Mouse (Mus musculus): ENCODE data around the gene Mllt10. TPM values are rescaled to one million over a fixed set of nuclear protein-coding genes. Genes with fewer than 3 reads are reported as not detected.

Mllt10 gene
- polyA plus RNA-seq, 1 experiment, result 32.5 TPM

DNA sequence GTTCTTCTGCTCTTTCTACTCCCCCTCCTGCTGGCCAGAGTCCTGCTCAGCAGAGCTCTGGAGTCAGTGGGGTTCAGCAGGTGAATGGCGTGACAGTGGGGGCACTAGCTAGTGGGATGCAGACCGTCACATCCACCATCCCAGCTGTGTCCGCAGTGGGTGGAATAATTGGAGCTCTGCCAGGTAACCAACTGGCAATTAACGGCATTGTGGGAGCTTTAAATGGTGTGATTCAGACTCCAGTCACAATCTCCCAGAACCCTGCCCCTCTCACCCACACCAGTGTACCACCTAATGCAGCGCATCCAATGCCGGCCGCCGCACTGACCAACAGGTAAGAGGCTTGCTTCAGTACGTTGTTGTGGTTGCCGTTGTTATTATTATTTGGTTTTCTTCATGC is 151.8 kb downstream of the Mllt10 start:
- TF ChIP-seq POLR2A (IDR thresholded peaks at IDR 0.05; ENCODE audit: borderline replicate concordance, low read depth, low read length), result no peak
- TF ChIP-seq CTCF (IDR thresholded peaks at IDR 0.05; ENCODE audit: low read depth, low read length), result no peak
- H3K27ac ChIP-seq (ENCODE audit: insufficient read depth, low read depth, low read length), result no peak overlapping the region

DNA sequence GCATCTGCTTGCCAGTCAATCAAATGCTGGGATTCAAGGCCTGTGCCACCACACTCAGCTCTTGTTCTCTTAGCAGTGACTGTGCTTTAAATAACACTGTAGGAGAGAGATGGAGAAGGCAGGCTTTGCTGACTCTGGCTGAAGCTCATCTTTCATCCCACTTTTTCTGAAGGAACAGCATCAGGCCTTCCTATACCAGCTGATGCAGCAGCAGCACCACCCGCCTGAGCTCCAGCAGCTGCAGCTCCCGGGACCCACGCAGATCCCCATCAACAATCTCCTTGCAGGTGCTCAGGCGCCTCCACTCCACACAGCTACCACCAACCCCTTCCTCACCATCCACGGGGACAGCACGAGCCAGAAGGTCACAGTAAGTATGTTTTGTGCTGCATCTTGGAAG is 153.5 kb downstream of the Mllt10 start:
- Histone ChIP-seq H3K4me3 (ENCODE audit: insufficient read depth, low read length) (no peak overlapping the region), H3K27ac (ENCODE audit: insufficient read depth, low read depth, low read length) (no peak overlapping the region), H3K4me1 (ENCODE audit: control insufficient read depth, insufficient read depth, low read length) (no peaks in the 10 kb centered on the region)
- no peak for TF ChIP-seq CTCF (IDR thresholded peaks at IDR 0.05; ENCODE audit: low read depth, low read length)
- TF ChIP-seq POLR2A (IDR thresholded peaks at IDR 0.05; ENCODE audit: borderline replicate concordance, low read depth, low read length), result no peak

More for the DNA sequence above, 151.8 kb downstream of the Mllt10 start:
- peaks cover 4% of the 10 kb centered on the region for H3K4me1 ChIP-seq (ENCODE audit: control insufficient read depth, insufficient read depth, low read length)
- no peak overlapping the region for H3K4me3 ChIP-seq (ENCODE audit: insufficient read depth, low read length)

GRCm38 (mm10) chr2:18209211-18209823 is 154.3 kb downstream of the Mllt10 start:
- TF ChIP-seq POLR2A (IDR thresholded peaks at IDR 0.05; ENCODE audit: borderline replicate concordance, low read depth, low read length) (no peak), CTCF (IDR thresholded peaks at IDR 0.05; ENCODE audit: low read depth, low read length) (no peak)
- Histone ChIP-seq H3K4me3 (ENCODE audit: insufficient read depth, low read length) (no peak overlapping the region), H3K4me1 (ENCODE audit: control insufficient read depth, insufficient read depth, low read length) (peaks cover 7% of the 10 kb centered on the region; the same call in 1 of the 2 replicates), H3K27ac (ENCODE audit: insufficient read depth, low read depth, low read length) (no peak overlapping the region)

GRCm38 (mm10) chr2:18209948-18210347 is 154.9 kb downstream of the Mllt10 start:
- TF ChIP-seq POLR2A (IDR thresholded peaks at IDR 0.05; ENCODE audit: borderline replicate concordance, low read depth, low read length), result no peak
- TF ChIP-seq CTCF (IDR thresholded peaks at IDR 0.05; ENCODE audit: low read depth, low read length), result no peak
- H3K4me3 ChIP-seq (ENCODE audit: insufficient read depth, low read length), result no peak overlapping the region
- no peak overlapping the region for H3K27ac ChIP-seq (ENCODE audit: insufficient read depth, low read depth, low read length)
- peaks cover 7% of the 10 kb centered on the region; the same call in 1 of the 2 replicates for H3K4me1 ChIP-seq (ENCODE audit: control insufficient read depth, insufficient read depth, low read length)

GRCm38 (mm10) chr2:18214031-18214430 is 159.0 kb downstream of the Mllt10 start:
- Histone ChIP-seq H3K27ac (ENCODE audit: insufficient read depth, low read depth, low read length) (no peak overlapping the region), H3K4me1 (ENCODE audit: control insufficient read depth, insufficient read depth, low read length) (peaks cover 7% of the 10 kb centered on the region; the same call in 1 of the 2 replicates), H3K4me3 (ENCODE audit: insufficient read depth, low read length) (no peak overlapping the region)
- TF ChIP-seq POLR2A (IDR thresholded peaks at IDR 0.05; ENCODE audit: borderline replicate concordance, low read depth, low read length) (no peak), CTCF (IDR thresholded peaks at IDR 0.05; ENCODE audit: low read depth, low read length) (no peak)

GRCm38 (mm10) chr2:18217867-18218266 is 162.8 kb downstream of the Mllt10 start:
- peaks cover 7% of the 10 kb centered on the region; the same call in 1 of the 2 replicates for H3K4me1 ChIP-seq (ENCODE audit: control insufficient read depth, insufficient read depth, low read length)
- no peak overlapping the region for H3K4me3 ChIP-seq (ENCODE audit: insufficient read depth, low read length)
- no peak for TF ChIP-seq CTCF (IDR thresholded peaks at IDR 0.05; ENCODE audit: low read depth, low read length)
- no peak for TF ChIP-seq POLR2A (IDR thresholded peaks at IDR 0.05; ENCODE audit: borderline replicate concordance, low read depth, low read length)
- no peak overlapping the region for H3K27ac ChIP-seq (ENCODE audit: insufficient read depth, low read depth, low read length)

GRCm38 (mm10) chr2:18218500-18218899 is 163.5 kb downstream of the Mllt10 start:
- Histone ChIP-seq H3K27ac (ENCODE audit: insufficient read depth, low read depth, low read length) (no peak overlapping the region), H3K4me3 (ENCODE audit: insufficient read depth, low read length) (no peak overlapping the region), H3K4me1 (ENCODE audit: control insufficient read depth, insufficient read depth, low read length) (peaks cover 7% of the 10 kb centered on the region; the same call in 1 of the 2 replicates)
- no peak for TF ChIP-seq POLR2A (IDR thresholded peaks at IDR 0.05; ENCODE audit: borderline replicate concordance, low read depth, low read length)
- TF ChIP-seq CTCF (IDR thresholded peaks at IDR 0.05; ENCODE audit: low read depth, low read length), result no peak

DNA sequence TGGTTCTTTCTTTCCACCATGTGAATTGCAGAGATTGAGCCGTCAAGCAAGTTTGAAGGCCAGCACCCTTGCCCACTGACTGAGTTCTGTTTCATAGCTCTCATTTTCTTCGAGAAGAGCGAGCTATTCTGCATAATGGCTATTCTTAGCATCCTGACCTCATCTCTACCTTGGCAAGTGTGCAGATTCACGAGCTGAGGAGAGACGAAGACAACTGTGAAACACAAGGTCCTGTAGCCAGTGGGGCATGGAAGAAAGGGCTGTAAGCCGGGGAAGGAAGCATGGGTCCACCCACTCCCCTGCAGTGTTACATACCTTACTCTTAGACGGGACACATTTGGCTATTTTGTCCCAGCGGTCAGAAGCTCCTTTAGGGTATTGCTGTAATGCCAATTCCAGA is 164.1 kb downstream of the Mllt10 start:
- Histone ChIP-seq H3K4me1 (ENCODE audit: control insufficient read depth, insufficient read depth, low read length) (peaks cover 2% of the 10 kb centered on the region; the same call in 1 of the 2 replicates), H3K4me3 (ENCODE audit: insufficient read depth, low read length) (no peak overlapping the region), H3K27ac (ENCODE audit: insufficient read depth, low read depth, low read length) (no peak overlapping the region)
- TF ChIP-seq CTCF (IDR thresholded peaks at IDR 0.05; ENCODE audit: low read depth, low read length) (no peak), POLR2A (IDR thresholded peaks at IDR 0.05; ENCODE audit: borderline replicate concordance, low read depth, low read length) (no peak)

- H3K27ac ChIP-seq (ENCODE audit: insufficient read depth, low read depth, low read length), result no peak overlapping the region
Measured at GRCm38 (mm10) chr2:18219569-18219968, 164.5 kb downstream of the Mllt10 start.

GRCm38 (mm10) chr2:18228486-18229062 is 173.5 kb downstream of the Mllt10 start:
- Histone ChIP-seq H3K27ac (ENCODE audit: insufficient read depth, low read depth, low read length) (no peak overlapping the region), H3K4me3 (ENCODE audit: insufficient read depth, low read length) (no peak overlapping the region), H3K4me1 (ENCODE audit: control insufficient read depth, insufficient read depth, low read length) (no peaks in the 10 kb centered on the region)
- TF ChIP-seq CTCF (IDR thresholded peaks at IDR 0.05; ENCODE audit: low read depth, low read length), result no peak
- TF ChIP-seq POLR2A (IDR thresholded peaks at IDR 0.05; ENCODE audit: borderline replicate concordance, low read depth, low read length), result no peak

More at GRCm38 (mm10) chr2:18219569-18219968, 164.5 kb downstream of the Mllt10 start:
- TF ChIP-seq POLR2A (IDR thresholded peaks at IDR 0.05; ENCODE audit: borderline replicate concordance, low read depth, low read length), result no peak
- TF ChIP-seq CTCF (IDR thresholded peaks at IDR 0.05; ENCODE audit: low read depth, low read length), result no peak
- no peak overlapping the region for H3K4me3 ChIP-seq (ENCODE audit: insufficient read depth, low read length)
- no peaks in the 10 kb centered on the region for H3K4me1 ChIP-seq (ENCODE audit: control insufficient read depth, insufficient read depth, low read length)

Data from bone marrow macrophage, adult 2 months (primary cell).